Mouse (Mus musculus): ENCODE measurements around the gene Defb19.
A peak's percentile ranks its signal among the peaks of the same experiment; 100 is the strongest.

Defb19 gene

GRCm38 (mm10) chr2:152580107-152580506 lies at the start of gene Defb19:
TSS of gene Defb19 (minus strand) at chr2:152580312.
- DNase-seq (ENCODE audit: low read depth, low spot score) = no peak

GRCm38 (mm10) chr2:152629904-152630303 lies 49.8 kb upstream of the Defb19 start:
- no peak for DNase-seq (ENCODE audit: low read depth, low spot score)

GRCm38 (mm10) chr2:152629239-152629638 lies 49.1 kb upstream of the Defb19 start:
- DNase-seq (ENCODE audit: low read depth, low spot score) = no peak

- no peak for DNase-seq (ENCODE audit: low read depth, low spot score)
These were observed 48.0 kb upstream of the Defb19 start for GRCm38 (mm10) chr2:152628066-152628465.

GRCm38 (mm10) chr2:152626774-152627591 lies 46.9 kb upstream of the Defb19 start, which contains the start of gene Rem1:
TSS of gene Rem1 (plus strand) at chr2:152626951.
- DNase-seq (ENCODE audit: low read depth, low spot score) = no peak

GRCm38 (mm10) chr2:152625256-152625655 lies 45.1 kb upstream of the Defb19 start:
- DNase-seq (ENCODE audit: low read depth, low spot score) = no peak

GRCm38 (mm10) chr2:152624566-152624965 lies 44.5 kb upstream of the Defb19 start:
- no peak for DNase-seq (ENCODE audit: low read depth, low spot score)

GRCm38 (mm10) chr2:152622953-152623352 lies 42.8 kb upstream of the Defb19 start, which contains the start of gene Defb25:
TSS of gene Defb25 (minus strand) at chr2:152623053.
- no peak for DNase-seq (ENCODE audit: low read depth, low spot score)

- no peak for DNase-seq (ENCODE audit: low read depth, low spot score)
These were observed 42.0 kb upstream of the Defb19 start for GRCm38 (mm10) chr2:152622151-152622550.

- DNase-seq (ENCODE audit: low read depth, low spot score) = no peak
These were observed 40.4 kb upstream of the Defb19 start for GRCm38 (mm10) chr2:152620367-152621134.

GRCm38 (mm10) chr2:152617374-152617773 lies 37.3 kb upstream of the Defb19 start:
- DNase-seq (ENCODE audit: low read depth, low spot score) = no peak

- DNase-seq (ENCODE audit: low read depth, low spot score) = no peak
These were observed 36.4 kb upstream of the Defb19 start for GRCm38 (mm10) chr2:152616470-152616869.

GRCm38 (mm10) chr2:152615563-152615962 lies 35.5 kb upstream of the Defb19 start:
- peak; percentile 39 for DNase-seq (ENCODE audit: low read depth, low spot score)

GRCm38 (mm10) chr2:152612193-152612592 lies 32.1 kb upstream of the Defb19 start:
- no peak for DNase-seq (ENCODE audit: low read depth, low spot score)

- no peak for DNase-seq (ENCODE audit: low read depth, low spot score)
These were observed 28.6 kb upstream of the Defb19 start for GRCm38 (mm10) chr2:152608719-152609118.

- DNase-seq (ENCODE audit: low read depth, low spot score) = no peak
These were observed 27.6 kb upstream of the Defb19 start for GRCm38 (mm10) chr2:152607746-152608145.

- no peak for DNase-seq (ENCODE audit: low read depth, low spot score)
These were observed 23.9 kb upstream of the Defb19 start, which contains the start of gene Defb36 for GRCm38 (mm10) chr2:152604057-152604456. TSS of gene Defb36 (plus strand) at chr2:152604327.

- no peak for DNase-seq (ENCODE audit: low read depth, low spot score)
These were observed 21.3 kb upstream of the Defb19 start for GRCm38 (mm10) chr2:152601275-152601960.

- no peak for DNase-seq (ENCODE audit: low read depth, low spot score)
These were observed 20.0 kb upstream of the Defb19 start for GRCm38 (mm10) chr2:152600076-152600475.

- no peak for DNase-seq (ENCODE audit: low read depth, low spot score)
These were observed 19.2 kb upstream of the Defb19 start, which contains the start of gene Defb45 for GRCm38 (mm10) chr2:152599299-152599698. TSS of gene Defb45 (minus strand) at chr2:152599399.

GRCm38 (mm10) chr2:152589021-152589420 lies 8.9 kb upstream of the Defb19 start:
- DNase-seq (ENCODE audit: low read depth, low spot score) = no peak

- DNase-seq (ENCODE audit: low read depth, low spot score) = no peak
These were observed 8.3 kb upstream of the Defb19 start for GRCm38 (mm10) chr2:152588450-152588849.

Data from c-Kit-negative CD71-positive TER-119-positive erythroid progenitor cells, embryonic 14.5 days (primary cell).